Mouse (Mus musculus) liver, adult 2 months (tissue): Measurements from ENCODE around the gene Cideb. TPM values are rescaled to one million over a fixed set of nuclear protein-coding genes. Genes with fewer than 3 reads are reported as not detected.

Experiments used
- DNase-seq: peaks from one replicate; pipeline ENCODE4 v3.0.0-alpha.2; 2011; ENCODE audit warnings: low read depth, low spot score; ENCODE audit errors: extremely low read depth
- H3K27ac ChIP-seq: fragments of 200-500 bp; replicated peaks from 2 replicates; pipeline ENCODE4 v1.5.1; 2012; ENCODE audit warnings: low read depth, mild to moderate bottlenecking, control low read depth, inconsistent platforms, low read length; ENCODE audit not compliant: insufficient read depth
- H3K27me3 ChIP-seq: fragments of 200-500 bp; 2 replicates; pipeline ENCODE4 v1.6.1; 2012; ENCODE audit warnings: mild to moderate bottlenecking, moderate library complexity, low read length, inconsistent platforms; ENCODE audit not compliant: control insufficient read depth, insufficient read depth
- H3K36me3 ChIP-seq: fragments of 200-500 bp; 2 replicates; pipeline ENCODE4 v1.6.1; 2012; ENCODE audit warnings: low read length, inconsistent platforms; ENCODE audit not compliant: control insufficient read depth, insufficient read depth
- H3K4me1 ChIP-seq: fragments of 200-500 bp; 2 replicates; pipeline ENCODE4 v1.6.1; 2011; ENCODE audit warnings: low read length; ENCODE audit not compliant: control insufficient read depth, insufficient read depth
- H3K4me3 ChIP-seq: fragments of 200-500 bp; 2 replicates; pipeline ENCODE4 v1.5.1; 2011; ENCODE audit warnings: low read depth, mild to moderate bottlenecking, control low read depth, low read length, moderate library complexity; ENCODE audit not compliant: insufficient read depth
- H3K79me2 ChIP-seq: fragments of 200-500 bp; 2 replicates; pipeline ENCODE4 v1.6.1; 2012; ENCODE audit warnings: inconsistent platforms, mild to moderate bottlenecking, low read length, moderate library complexity; ENCODE audit not compliant: control insufficient read depth, insufficient read depth
- H3K9ac ChIP-seq: fragments of 200-500 bp; 2 replicates; pipeline ENCODE4 v1.6.1; 2012; ENCODE audit warnings: low read depth, mild to moderate bottlenecking, control low read depth, inconsistent platforms, low read length
- CTCF ChIP-seq: fragments of 200-500 bp; IDR thresholded peaks from 2 replicates; pipeline ENCODE4 v1.5.1; 2011; ENCODE audit warnings: low read depth, low read length, control low read depth
- POLR2A ChIP-seq: fragments of 200-500 bp; IDR thresholded peaks from 2 replicates; pipeline ENCODE4 v1.6.1; 2011; ENCODE audit warnings: low read length, control low read depth; ENCODE audit not compliant: insufficient read depth; ENCODE audit errors: extremely low read depth
- WGBS: fragments of 180-500 bp; shearing (Covaris S2); methylation state at CpG from one replicate; pipeline ENCODE4 v1.1.7; 2018; 5-methylcytosine and 5-hydroxymethylcytosine counted together
- polyA plus RNA-seq: library from polyadenylated mRNA; depleted of rRNA; stranded (reverse); fragments of >200 nt; gene quantifications from 2 replicates; pipeline ENCODE4 v1.2.3, GENCODE M21; 2012
- total RNA-seq: library from RNA; depleted of rRNA; stranded (reverse); fragments of >200 nt; gene quantifications from 2 replicates; pipeline ENCODE4 v1.2.3, GENCODE M21; 2014

Cideb gene
- total and polyA plus RNA-seq, 2 experiments = 101 to 483 TPM

DNA sequence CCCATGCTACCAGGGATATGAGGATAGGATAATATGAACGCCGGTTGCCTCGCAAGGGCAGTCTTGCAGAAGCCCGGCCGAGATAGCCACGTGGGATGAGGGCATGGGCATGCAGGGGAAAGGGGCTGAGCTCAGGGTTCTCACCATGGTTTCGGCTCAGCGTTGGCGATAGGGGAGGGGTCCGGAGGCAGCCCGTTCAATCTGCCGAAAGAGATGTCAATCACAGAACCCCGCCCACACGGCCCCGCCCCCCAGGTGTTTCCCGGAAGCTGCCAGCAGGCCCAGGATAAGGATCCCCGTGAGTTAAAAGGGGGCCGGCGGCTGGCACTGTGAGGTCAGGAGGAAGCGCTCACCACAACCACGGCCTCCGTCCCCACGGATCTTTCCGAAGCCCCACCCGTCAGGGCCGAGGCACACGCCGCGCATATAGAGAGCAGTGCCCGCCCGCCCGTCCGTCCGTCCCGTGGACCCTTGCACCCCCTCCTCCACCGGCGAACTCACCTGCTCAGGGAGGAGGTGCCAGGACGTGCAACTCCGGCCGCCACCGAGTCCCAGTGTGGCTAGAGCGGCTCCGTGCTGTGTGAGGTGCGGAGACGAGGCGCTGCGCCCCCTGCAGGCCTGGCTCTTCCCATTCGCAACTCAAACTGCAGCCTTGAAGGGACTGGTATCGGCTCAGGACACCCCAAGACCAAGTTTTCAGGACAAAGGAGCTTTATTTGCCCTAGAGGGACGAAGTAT lies 36.4 kb downstream of the Cideb start, which contains the start of gene Rabggta:
Gene Rabggta (minus strand): TSS at position 564 of the 738 bp plus-strand sequence.
- under 1% methylated on average over 50 of the region's 50 CpGs for WGBS
- TF ChIP-seq CTCF = peak; percentile 95
- TF ChIP-seq POLR2A = 0 out of 2 replicates have a peak, but pooled peaks have one; percentile 45
- no peaks in the 10 kb centered on the region for H3K27me3 ChIP-seq

DNA sequence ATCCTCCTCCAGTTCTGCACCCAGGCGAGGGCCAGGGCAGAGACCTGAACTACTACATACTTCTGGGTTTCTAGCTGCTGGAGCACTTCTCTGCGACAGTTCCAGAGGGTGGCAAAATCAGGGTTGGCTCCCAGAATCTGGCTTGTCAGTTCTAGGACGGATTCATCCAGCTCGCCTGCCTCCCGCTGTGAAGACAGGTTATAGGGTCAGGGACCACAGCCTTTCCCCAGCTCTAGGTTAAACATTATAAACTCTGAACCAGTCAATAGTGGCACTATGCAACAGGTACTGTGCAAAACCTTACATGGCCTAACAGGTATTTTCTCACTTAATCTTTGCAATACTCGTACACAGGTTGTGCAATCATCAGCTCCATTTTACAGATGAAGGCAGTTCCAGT lies 37.2 kb downstream of the Cideb start:
- 20% methylated on average over 6 of the region's 6 CpGs for WGBS
- Histone ChIP-seq H3K79me2 (no peaks in the 10 kb centered on the region), H3K27me3 (no peaks in the 10 kb centered on the region), H3K9ac (peak overlapping the region; percentile 50), H3K4me3 (peak overlapping the region; percentile 7; the same call in 1 of the 2 replicates), H3K27ac (peak overlapping the region; percentile 96), H3K4me1 (peaks cover 21% of the 10 kb centered on the region), H3K36me3 (peaks cover 3% of the 10 kb centered on the region; the same call in 1 of the 2 replicates)
- peak; percentile 88 for DNase-seq
- TF ChIP-seq POLR2A = no peak

More for the DNA sequence above, 36.4 kb downstream of the Cideb start, which contains the start of gene Rabggta:
- peak within 1 kb of the TSS; percentile 96 for H3K27ac ChIP-seq
- peaks cover 26% of the 10 kb centered on the region for H3K4me1 ChIP-seq
- peak within 1 kb of the TSS; percentile 94 for H3K4me3 ChIP-seq
- peak within 1 kb of the TSS; percentile 97 for H3K9ac ChIP-seq
- H3K79me2 ChIP-seq = no peaks in the 10 kb centered on the region
- peaks cover 3% of the 10 kb centered on the region; the same call in 1 of the 2 replicates for H3K36me3 ChIP-seq
- peak; percentile 90 for DNase-seq

DNA sequence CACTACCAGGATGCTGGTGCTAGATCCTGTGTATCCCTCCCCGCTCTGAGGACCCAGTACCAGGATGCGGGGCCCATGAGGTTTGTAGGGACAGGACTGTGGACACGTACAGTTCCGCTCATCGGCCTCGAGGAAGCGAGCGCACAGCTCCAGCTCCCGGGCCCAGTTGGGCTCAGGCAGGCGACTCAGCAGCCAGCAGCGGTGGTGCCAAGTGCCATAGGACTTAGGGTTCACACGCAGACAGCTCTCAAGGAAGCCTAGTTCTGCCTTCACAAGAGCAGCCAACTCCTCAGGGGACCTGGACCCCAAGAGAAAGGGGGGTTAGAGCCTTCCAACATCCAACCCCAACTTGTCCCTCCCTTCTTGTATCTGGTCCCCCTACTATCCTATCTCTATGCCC lies 37.6 kb downstream of the Cideb start:
- WGBS = 58% methylated on average over 12 of the region's 12 CpGs
- Histone ChIP-seq H3K4me1 (peaks cover 19% of the 10 kb centered on the region), H3K27ac (peak overlapping the region; percentile 96), H3K4me3 (peak overlapping the region; percentile 20; the same call in 1 of the 2 replicates), H3K36me3 (peaks cover 3% of the 10 kb centered on the region; the same call in 1 of the 2 replicates), H3K9ac (peak overlapping the region; percentile 50), H3K27me3 (no peaks in the 10 kb centered on the region), H3K79me2 (no peaks in the 10 kb centered on the region)
- no peak for TF ChIP-seq POLR2A
- no peak for TF ChIP-seq CTCF
- DNase-seq = peak; percentile 53

DNA sequence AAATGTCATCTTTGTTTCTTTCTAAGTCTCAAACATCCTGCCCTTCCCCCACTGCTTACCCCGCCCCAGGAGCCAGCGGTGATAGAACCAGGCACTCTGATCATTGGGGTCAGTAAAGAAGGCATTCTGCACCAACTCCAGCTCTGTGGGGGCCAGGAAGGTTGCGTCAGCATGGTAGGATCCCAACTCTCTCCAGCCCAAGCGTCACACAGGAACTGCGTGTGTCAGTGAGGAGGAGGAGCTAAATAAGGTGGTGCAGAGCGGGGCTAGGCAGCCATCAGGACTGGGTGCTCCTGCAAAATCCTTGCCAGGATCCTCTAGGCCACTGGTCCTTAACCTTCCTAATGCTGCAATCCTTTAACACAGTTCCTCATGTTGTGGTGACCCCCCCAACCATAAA lies 38.5 kb downstream of the Cideb start:
- WGBS = 84% methylated on average over 6 of the region's 6 CpGs
- Histone ChIP-seq H3K9ac (no peak overlapping the region), H3K4me1 (peaks cover 13% of the 10 kb centered on the region; the same call in 1 of the 2 replicates), H3K4me3 (no peak overlapping the region), H3K79me2 (no peaks in the 10 kb centered on the region), H3K27me3 (no peaks in the 10 kb centered on the region), H3K27ac (no peak overlapping the region), H3K36me3 (peaks cover 3% of the 10 kb centered on the region; the same call in 1 of the 2 replicates)
- TF ChIP-seq CTCF (no peak), POLR2A (no peak)
- DNase-seq = no peak

DNA sequence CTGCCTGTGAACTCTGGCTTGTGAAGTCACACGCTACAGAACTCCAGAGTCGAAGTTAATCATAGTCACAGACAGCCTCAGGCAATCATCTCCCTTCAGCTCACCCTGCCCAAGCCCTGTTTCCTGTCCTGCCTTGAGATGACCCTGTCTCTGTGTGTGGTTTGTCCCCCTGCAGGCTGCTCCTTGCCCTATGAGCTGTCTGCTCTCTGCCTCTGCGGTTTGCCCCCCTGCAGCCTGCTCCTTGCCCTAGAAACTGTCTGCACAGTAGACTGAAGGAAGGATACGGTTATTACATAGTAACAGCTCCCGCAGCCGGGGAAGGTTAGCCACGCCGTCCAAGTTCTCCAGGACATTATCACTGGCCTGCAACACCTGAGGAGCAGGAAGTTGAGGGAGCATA lies 41.4 kb downstream of the Cideb start:
- peaks cover 3% of the 10 kb centered on the region; the same call in 1 of the 2 replicates for H3K36me3 ChIP-seq
- 91% methylated on average over 8 of the region's 8 CpGs for WGBS
- H3K9ac ChIP-seq = no peak overlapping the region
- H3K4me1 ChIP-seq = peaks cover 24% of the 10 kb centered on the region
- no peak for TF ChIP-seq POLR2A
- TF ChIP-seq CTCF = no peak
- no peaks in the 10 kb centered on the region for H3K27me3 ChIP-seq
- no peak overlapping the region for H3K4me3 ChIP-seq
- no peak overlapping the region for H3K27ac ChIP-seq
- DNase-seq = no peak
- H3K79me2 ChIP-seq = peaks cover 4% of the 10 kb centered on the region; the same call in 1 of the 2 replicates

DNA sequence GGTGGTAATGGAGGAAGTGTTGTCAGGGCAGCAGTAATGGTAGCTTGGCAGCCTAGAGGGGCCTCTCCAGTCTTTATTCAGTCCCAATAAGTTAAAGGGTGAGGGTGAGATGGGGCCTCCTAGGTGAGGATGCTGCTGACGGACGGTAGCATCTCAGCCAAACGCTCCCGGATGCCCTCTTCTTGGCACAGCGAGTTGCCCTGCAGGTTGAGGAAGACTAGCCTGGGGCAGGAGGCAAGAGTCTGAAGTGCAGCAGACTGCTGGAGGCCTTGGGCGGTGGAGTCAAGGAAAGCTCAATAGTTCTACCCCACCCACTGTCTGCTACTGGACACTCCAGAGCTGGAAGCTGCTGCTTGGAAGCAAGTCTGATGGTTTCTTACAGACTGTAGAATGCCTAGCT lies 42.0 kb downstream of the Cideb start:
- Histone ChIP-seq H3K27ac (no peak overlapping the region), H3K4me1 (peaks cover 28% of the 10 kb centered on the region), H3K36me3 (peaks cover 3% of the 10 kb centered on the region; the same call in 1 of the 2 replicates), H3K79me2 (peaks cover 4% of the 10 kb centered on the region; the same call in 1 of the 2 replicates), H3K4me3 (no peak overlapping the region), H3K27me3 (no peaks in the 10 kb centered on the region), H3K9ac (no peak overlapping the region)
- DNase-seq = no peak
- 94% methylated on average over 6 of the region's 6 CpGs for WGBS
- TF ChIP-seq POLR2A = no peak
- no peak for TF ChIP-seq CTCF
